Mouse (Mus musculus): ENCODE results near the gene Pole2.
"Not testable (repeated sequence)": the region's sequence is repeated elsewhere in the genome, so short reads cannot be mapped to it uniquely, and the experiment has no call there.

Pole2 gene

GRCm38 (mm10) chr12:69177526-69177925 is 50.5 kb downstream of the Pole2 start:
- DNase-seq = no peak

- no peak for DNase-seq
Observed at GRCm38 (mm10) chr12:69175975-69176374, 52.0 kb downstream of the Pole2 start.

GRCm38 (mm10) chr12:69171307-69171706 is 56.7 kb downstream of the Pole2 start:
- no peak for DNase-seq

- peak; percentile 92 for DNase-seq
Observed at GRCm38 (mm10) chr12:69168461-69169106, 59.4 kb downstream of the Pole2 start, which contains the start of gene Lrr1. Gene Lrr1 (plus strand): TSS chr12:69168814.

GRCm38 (mm10) chr12:69167656-69168460 is 60.1 kb downstream of the Pole2 start:
- no peak for DNase-seq

- DNase-seq = not testable (repeated sequence)
Observed at GRCm38 (mm10) chr12:69166861-69167581, 61.0 kb downstream of the Pole2 start.

- DNase-seq = no peak
Observed at GRCm38 (mm10) chr12:69164904-69165303, 63.1 kb downstream of the Pole2 start.

GRCm38 (mm10) chr12:69163586-69163985 is 64.4 kb downstream of the Pole2 start:
- not testable (repeated sequence) for DNase-seq

- DNase-seq = not testable (repeated sequence)
Observed at GRCm38 (mm10) chr12:69160677-69161076, 67.3 kb downstream of the Pole2 start.

GRCm38 (mm10) chr12:69159578-69159940 is 68.4 kb downstream of the Pole2 start:
- peak; percentile 48 for DNase-seq

- DNase-seq = peak; percentile 97
Observed at GRCm38 (mm10) chr12:69158765-69159577, 69.0 kb downstream of the Pole2 start, which contains the start of gene Rps29. Gene Rps29 (minus strand): TSS chr12:69159186.

- no peak for DNase-seq
Observed at GRCm38 (mm10) chr12:69158366-69158764, 69.6 kb downstream of the Pole2 start.

- no peak for DNase-seq
Observed at GRCm38 (mm10) chr12:69157107-69157506, 70.9 kb downstream of the Pole2 start.

GRCm38 (mm10) chr12:69156436-69156835 is 71.6 kb downstream of the Pole2 start:
- no peak for DNase-seq

GRCm38 (mm10) chr12:69155923-69156322 is 72.1 kb downstream of the Pole2 start:
- no peak for DNase-seq

Measured in cerebellum, adult 8-10 months (tissue).